Mouse (Mus musculus) olfactory bulb, adult 2 months (tissue): ENCODE measurements around the gene Rasa3.

Experiments
- CTCF ChIP-seq: fragments of 200-500 bp; IDR thresholded peaks from 2 replicates; pipeline ENCODE4 v1.5.1; 2012; ENCODE audit warnings: low read depth, mild to moderate bottlenecking, low read length, moderate library complexity; ENCODE audit not compliant: insufficient read depth
- POLR2A ChIP-seq: fragments of 200-500 bp; IDR thresholded peaks from 2 replicates; pipeline ENCODE4 v1.6.1; 2012; ENCODE audit warnings: mild to moderate bottlenecking, low read depth, low read length, moderate library complexity; ENCODE audit not compliant: insufficient read depth

GRCm38 (mm10) chr8:13665944-13666343 is 11.5 kb downstream of the Rasa3 start:
- TF ChIP-seq CTCF (no peak), POLR2A (no peak)
